Mouse (Mus musculus): ENCODE measurements at regions not wholly inside any gene's neighbourhood (a gene's known extent, or its start where the extent isn't known, plus 50 kb on each side); places are given as distances from the start of the nearest gene placed in this dataset.

DNA sequence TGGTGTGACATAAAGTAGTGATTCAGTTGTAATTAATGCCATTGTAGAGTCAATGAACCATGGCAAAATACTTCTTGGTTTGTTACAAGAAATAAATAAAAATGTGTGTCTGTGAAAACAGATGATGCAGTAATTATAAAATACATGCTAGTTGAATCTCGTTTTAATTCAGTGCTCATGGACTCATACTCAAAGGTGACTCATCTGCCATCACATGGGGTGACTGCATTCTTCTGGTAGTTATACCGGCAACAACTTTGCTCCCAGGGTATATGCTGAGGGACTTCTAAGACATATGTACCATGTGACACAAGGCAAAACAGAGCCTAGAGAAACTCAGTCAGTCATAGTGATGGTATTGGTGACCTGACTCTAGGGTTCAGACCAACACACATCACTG is 130.1 kb upstream of the Slc7a14 start:
- Histone ChIP-seq H3K27ac (no peak overlapping the region), H3K4me3 (no peak overlapping the region)
- TF ChIP-seq CTCF (conservative IDR thresholded peaks at IDR 0.05): no peak
- no peak for DNase-seq (ENCODE audit: low spot score in 2 of 2)

DNA sequence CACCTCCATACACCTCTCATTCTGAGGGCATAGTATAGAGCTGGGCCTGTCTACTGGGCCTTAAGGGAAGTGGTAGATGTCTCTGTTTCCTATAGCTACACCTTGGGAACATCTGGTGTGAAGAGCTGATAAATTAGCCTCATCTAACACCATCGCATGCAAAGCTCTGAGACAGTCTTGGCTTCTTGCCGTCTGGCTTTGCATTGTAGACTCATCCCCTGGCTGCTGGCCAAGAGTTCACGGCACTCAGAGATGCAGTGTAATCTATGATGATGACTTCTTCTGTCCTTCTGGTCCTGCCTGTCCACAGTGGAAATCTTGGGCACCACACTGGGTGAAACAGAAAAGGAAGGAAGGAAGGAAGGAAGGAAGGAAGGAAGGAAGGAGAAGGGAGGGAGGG is 127.8 kb upstream of the Slc7a14 start:
- H3K4me3 ChIP-seq: no peak overlapping the region
- TF ChIP-seq CTCF (conservative IDR thresholded peaks at IDR 0.05): no peak
- no peak for DNase-seq (ENCODE audit: low spot score in 2 of 2)
- H3K27ac ChIP-seq: no peak overlapping the region

DNA sequence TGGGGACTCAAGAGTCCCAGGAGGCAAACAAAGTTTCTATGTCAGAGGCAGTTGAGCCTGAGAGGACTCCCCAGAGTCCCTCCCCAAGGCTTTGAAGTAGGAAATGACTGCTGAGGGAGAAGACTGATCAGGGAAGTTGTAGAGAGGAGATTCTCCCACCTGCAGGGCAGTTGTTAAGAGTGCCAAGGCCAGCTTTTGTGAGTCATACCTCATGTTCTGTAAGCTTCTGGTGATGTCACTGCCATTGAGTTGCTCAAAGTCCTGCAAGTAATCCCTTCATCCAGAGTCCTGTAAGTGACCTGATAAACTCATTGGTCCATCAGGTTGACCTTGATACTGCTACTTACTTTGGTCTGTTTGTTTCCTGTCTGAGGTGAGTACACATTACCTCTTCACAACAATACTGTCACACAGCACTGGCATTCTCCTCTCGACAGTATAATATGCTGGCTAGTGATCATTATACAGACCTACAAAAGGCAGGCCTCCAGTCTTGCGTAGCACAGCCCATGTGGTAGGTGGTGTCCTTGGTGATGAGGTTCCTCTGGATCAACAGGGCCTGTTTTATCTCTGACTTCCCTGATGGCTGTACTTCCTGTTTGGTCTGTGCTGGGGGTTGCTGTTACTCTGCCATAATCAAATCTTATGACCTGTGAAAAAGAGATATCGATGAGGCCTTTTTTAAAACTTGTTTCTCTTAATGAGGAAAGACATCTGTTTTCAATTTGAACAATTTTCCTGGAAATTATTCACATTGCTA is 125.2 kb upstream of the Slc7a14 start:
- peak in 1 of 2 experiments; percentile 11 for DNase-seq (ENCODE audit: low spot score in 2 of 2)
- Histone ChIP-seq H3K27ac (no peak overlapping the region), H3K4me3 (no peak overlapping the region)
- TF ChIP-seq CTCF (conservative IDR thresholded peaks at IDR 0.05): no peak

DNA sequence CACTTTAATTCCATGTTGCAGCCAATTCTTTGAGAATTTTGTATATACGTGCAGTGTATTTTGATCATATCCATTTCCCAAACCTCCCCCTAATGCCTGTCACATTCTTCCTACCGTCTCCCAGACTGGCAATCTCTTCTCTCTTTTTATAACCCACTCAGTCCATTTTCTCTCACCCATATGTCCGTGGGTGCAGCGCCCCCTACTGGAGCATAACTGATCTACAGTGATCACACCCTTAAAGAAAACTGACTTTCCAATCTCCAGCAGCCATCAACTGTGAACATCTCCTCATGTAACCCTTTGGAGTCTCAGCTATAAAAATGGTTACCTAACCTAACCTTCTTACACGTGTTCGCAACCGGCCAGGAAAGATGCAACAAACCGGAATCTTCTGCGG is 123.0 kb upstream of the Slc7a14 start:
- no peak overlapping the region for H3K27ac ChIP-seq
- TF ChIP-seq CTCF (conservative IDR thresholded peaks at IDR 0.05): peak; percentile 68
- H3K4me3 ChIP-seq: no peak overlapping the region
- no peak for DNase-seq (ENCODE audit: low spot score in 2 of 2)

DNA sequence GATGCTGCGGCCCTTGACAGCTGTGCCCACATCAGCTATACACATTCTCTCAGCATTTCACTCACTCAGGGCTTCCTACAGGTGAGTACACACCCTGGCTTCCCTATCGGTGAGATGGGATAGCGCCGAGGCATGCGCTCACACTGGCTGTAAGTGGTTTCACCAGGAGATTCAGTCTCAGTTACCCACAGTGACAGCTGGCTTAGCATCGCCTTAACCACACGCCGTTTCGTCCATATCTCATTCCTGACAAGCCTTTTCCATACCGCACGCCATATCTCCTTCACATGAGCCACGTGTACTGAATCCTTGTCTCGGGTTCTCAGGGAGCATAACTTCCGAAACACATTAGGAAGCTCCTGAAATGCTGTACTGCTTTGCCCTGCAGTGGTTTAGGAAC is 113.3 kb upstream of the Slc7a14 start:
- TF ChIP-seq CTCF (conservative IDR thresholded peaks at IDR 0.05): no peak
- DNase-seq (ENCODE audit: low spot score in 2 of 2): no peak
- Histone ChIP-seq H3K4me3 (no peak overlapping the region), H3K27ac (no peak overlapping the region)

DNA sequence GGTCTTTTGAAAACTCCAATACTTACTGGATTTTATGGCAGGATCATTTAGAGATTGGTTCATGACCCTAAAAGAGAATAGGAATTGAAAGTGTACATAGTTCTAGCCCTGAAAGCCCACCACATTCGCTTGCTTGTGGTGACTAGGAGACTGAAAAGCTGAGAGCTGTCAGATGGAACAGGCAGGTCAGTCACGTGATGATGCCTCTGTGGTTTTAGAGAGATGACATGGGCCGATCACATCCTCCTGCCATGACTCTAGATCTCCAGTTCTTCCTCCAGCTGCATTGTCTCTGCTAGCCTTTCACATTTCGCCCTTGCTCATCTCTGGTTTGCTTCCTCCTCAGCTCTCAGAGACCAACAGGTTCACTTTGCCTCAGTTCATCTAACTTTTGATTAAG is 98.6 kb upstream of the Slc7a14 start:
- no peak for DNase-seq (ENCODE audit: low spot score in 2 of 2)
- Histone ChIP-seq H3K27ac (no peak overlapping the region), H3K4me3 (no peak overlapping the region)
- no peak for TF ChIP-seq CTCF (conservative IDR thresholded peaks at IDR 0.05)

DNA sequence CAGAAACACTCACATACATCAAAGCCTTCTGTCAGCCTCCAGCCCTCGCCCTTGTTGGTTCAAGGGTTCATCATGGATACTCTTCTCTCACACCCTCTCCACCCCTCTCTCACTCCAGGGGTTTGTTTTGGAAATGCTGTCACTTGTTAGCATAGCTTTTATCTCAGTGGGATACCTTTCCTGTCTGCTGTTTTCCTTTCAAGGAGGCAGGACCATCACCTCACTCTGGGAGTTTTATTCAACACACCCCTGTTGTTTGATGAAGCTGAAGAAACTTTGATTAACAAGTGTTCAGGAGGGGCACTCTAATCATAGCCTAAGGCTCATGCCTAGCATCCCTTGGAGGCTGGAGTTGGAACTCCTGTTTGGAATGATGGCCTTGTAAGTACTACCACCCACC is 95.7 kb upstream of the Slc7a14 start:
- no peak for DNase-seq (ENCODE audit: low spot score in 2 of 2)
- TF ChIP-seq CTCF (conservative IDR thresholded peaks at IDR 0.05): no peak
- Histone ChIP-seq H3K4me3 (no peak overlapping the region), H3K27ac (no peak overlapping the region)

DNA sequence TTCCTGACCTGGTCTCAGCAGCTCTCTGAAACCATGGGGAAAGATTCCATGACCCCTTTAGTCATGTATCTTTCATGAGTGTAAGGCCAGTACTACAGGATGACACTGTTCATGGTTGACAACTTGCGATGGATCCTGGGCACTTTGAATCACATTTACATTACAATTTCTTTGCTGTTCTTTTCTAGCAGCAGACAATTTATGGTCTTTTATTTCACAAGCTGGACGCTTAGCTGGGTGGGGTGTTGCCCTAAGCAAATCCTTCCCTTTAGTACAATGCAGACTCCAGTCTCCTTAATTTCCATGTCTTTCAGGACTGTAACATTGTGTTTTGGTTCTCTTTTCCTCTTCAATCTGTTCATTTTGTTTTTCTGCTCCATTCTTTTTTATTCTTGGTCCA is 89.0 kb upstream of the Slc7a14 start:
- H3K27ac ChIP-seq: no peak overlapping the region
- H3K4me3 ChIP-seq: no peak overlapping the region
- TF ChIP-seq CTCF (conservative IDR thresholded peaks at IDR 0.05): no peak

DNA sequence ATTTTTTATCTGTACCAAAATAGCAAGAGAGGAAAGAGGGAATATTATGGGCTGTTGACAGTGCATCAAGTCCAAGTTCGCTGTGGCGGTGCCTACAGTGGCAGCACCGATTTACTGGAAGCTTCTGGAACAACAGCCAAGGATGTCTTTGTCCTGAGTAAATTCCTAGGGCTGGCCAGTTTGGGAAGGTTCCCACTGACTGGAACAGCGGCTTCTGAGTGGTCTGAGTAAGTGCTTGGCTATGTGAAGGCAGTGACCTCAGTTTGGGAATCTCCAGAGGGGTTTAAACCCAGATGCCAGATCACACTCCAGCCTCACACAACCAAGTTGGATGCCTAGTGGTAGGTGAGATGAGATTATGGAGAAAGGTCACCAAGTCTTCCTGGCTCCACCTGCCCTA is 84.4 kb upstream of the Slc7a14 start:
- H3K27ac ChIP-seq: no peak overlapping the region
- DNase-seq (ENCODE audit: low spot score in 2 of 2): no peak
- no peak overlapping the region for H3K4me3 ChIP-seq
- TF ChIP-seq CTCF (conservative IDR thresholded peaks at IDR 0.05): no peak

More for the DNA sequence above, 89.0 kb upstream of the Slc7a14 start:
- DNase-seq (ENCODE audit: low spot score in 2 of 2): no peak

DNA sequence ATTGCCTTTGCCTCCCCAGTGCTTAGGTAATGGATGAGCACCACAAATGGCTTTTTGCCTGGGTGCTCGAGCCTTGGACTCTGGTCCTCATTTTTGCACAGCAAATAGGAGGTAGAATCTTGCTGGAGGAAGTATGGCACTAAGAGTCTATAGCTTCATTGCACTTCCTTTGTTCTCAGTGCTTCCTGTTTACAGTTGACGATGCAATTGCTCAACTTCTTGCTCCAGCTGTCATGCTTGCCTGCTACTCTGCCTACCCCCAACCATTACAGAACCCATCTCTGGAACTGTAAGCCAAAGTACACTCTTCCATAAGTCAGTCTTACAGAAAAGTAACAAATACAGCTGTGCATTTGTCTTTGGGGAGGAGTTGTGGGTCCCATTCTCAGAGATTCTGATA is 79.8 kb upstream of the Slc7a14 start:
- Histone ChIP-seq H3K4me3 (no peak overlapping the region), H3K27ac (no peak overlapping the region)
- no peak for DNase-seq (ENCODE audit: low spot score in 2 of 2)
- no peak for TF ChIP-seq CTCF (conservative IDR thresholded peaks at IDR 0.05)

DNA sequence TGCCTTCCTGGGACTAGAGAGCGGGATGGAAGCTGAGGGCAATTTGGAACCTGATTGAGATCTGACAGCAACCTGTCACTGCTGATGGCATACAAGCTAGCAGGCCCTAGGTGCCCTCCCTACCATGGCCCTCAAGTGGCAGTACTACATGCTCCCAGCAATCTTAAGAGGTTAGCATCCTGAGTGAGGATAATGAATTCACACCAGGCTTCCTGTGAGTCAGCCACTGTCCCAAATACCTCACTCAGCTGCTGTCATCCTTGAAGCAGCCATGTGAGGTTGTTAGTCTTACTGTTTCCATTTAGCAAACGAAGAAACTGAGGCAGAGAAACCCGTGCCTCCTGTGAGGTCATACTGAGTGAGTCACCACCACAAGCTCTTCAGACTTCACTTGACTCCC is 65.5 kb upstream of the Slc7a14 start:
- Histone ChIP-seq H3K4me3 (no peak overlapping the region), H3K27ac (no peak overlapping the region)
- no peak for DNase-seq (ENCODE audit: low spot score in 2 of 2)
- no peak for TF ChIP-seq CTCF (conservative IDR thresholded peaks at IDR 0.05)

DNA sequence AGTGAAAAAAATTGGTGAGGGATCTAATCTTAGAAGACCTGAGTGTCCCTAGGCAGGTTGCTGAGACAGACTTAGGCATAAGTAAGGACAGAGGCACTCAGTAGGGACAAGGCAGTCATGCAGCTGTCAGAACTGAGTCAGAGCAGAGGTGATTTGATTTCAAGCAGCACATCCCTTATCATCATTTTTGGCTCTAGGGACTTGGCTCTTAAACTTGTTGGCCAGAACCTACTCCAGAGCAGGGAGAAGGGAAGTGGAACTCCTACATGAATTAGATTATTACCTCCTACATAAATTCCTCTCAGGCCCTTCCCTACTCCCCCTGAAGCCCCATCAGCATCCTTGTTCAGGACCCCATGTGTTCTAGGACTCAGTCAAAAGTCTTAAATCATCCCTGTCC is 63.9 kb upstream of the Slc7a14 start:
- Histone ChIP-seq H3K4me3 (no peak overlapping the region), H3K27ac (no peak overlapping the region)
- no peak for DNase-seq (ENCODE audit: low spot score in 2 of 2)
- TF ChIP-seq CTCF (conservative IDR thresholded peaks at IDR 0.05): no peak

DNA sequence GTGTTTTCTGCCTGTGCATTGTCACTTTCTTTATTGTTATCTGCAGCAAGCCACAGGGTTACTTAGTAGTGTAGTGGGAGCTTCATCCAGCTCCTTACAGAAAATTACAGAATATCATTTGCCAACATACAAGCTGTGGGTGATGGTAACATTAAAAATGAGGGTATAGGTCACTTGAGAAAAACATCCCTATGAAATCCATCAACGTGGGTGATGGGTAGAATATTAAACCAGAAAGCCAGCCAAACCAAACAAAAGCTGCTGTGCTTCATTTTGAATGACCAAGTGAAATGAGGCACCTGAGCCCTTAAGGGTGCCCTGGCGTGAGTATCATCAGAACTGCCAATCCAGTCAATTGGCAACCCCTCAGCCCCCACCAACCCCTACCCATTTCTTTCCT is 58.1 kb upstream of the Slc7a14 start:
- Histone ChIP-seq H3K4me3 (no peak overlapping the region), H3K27ac (no peak overlapping the region)
- no peak for TF ChIP-seq CTCF (conservative IDR thresholded peaks at IDR 0.05)
- DNase-seq (ENCODE audit: low spot score in 2 of 2): no peak

Data from layer of hippocampus, adult 2 months (tissue).